Mouse (Mus musculus): Measurements from ENCODE around the gene Trip12. TPM values are rescaled to one million over a fixed set of nuclear protein-coding genes. Genes with fewer than 3 reads are reported as not detected.
A peak's percentile ranks its signal among the peaks of the same experiment; 100 is the strongest.

Trip12 gene
- polyA plus RNA-seq, 1 experiment from 2014 or later, result 21.2 TPM

GRCm38 (mm10) chr1:84872105-84872504 is 31.8 kb upstream of the Trip12 start:
- ATAC-seq (peak; percentile 79), DNase-seq (peak; percentile 29)
- Histone ChIP-seq H3K36me3 (replicated peaks; ENCODE audit: insufficient read depth, low read length) (no peaks in the 10 kb centered on the region), H3K27me3 (ENCODE audit: insufficient read depth, low read length) (no peaks in the 10 kb centered on the region), H3K4me1 (ENCODE audit: insufficient read depth) (peaks cover 3% of the 10 kb centered on the region; the same call in 1 of the 2 replicates), H3K9ac (replicated peaks) (no peak overlapping the region), H3K4me2 (ENCODE audit: low read depth, low read length) (0 out of 2 replicates have a peak overlapping the region, but pooled peaks have one; percentile 27), H3K27ac (ENCODE audit: low read depth) (peak overlapping the region; percentile 84), H3K4me3 (ENCODE audit: low read depth, low read length) (no peak overlapping the region), H3K9me3 (ENCODE audit: low read length) (no peaks in the 10 kb centered on the region)
- 55% methylated on average over 3 of the region's 3 CpGs for WGBS (ENCODE audit: insufficient replicate concordance)
- TF ChIP-seq CTCF (IDR thresholded peaks at IDR 0.05; ENCODE audit: low read depth) (no peak), EP300 (IDR thresholded peaks at IDR 0.05; ENCODE audit: low read depth) (no peak)

DNA sequence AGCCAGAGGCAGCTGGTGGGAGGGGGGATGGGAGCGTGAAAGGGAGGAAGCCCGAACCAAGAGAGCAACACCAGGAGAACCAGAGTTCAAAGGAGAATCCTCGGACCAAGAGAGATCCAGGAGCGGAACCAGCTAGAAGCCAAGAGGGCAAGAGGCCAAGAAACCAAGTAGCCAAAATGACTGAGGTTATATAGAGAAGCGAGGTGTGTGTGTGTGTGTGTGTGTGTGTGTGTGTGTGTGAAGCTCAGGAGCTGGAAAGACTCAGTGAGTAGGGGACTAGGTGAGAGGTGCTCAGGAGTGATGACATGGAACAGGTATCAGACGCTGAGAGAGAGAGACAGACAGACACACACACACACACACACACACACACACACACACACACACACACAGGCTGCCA is 30.8 kb upstream of the Trip12 start:
- H3K27me3 ChIP-seq (ENCODE audit: insufficient read depth, low read length), result no peaks in the 10 kb centered on the region
- ATAC-seq (peak; percentile 73), DNase-seq (peak; percentile 21)
- no peaks in the 10 kb centered on the region for H3K36me3 ChIP-seq (replicated peaks; ENCODE audit: insufficient read depth, low read length)
- peaks cover 3% of the 10 kb centered on the region; the same call in 1 of the 2 replicates for H3K4me1 ChIP-seq (ENCODE audit: insufficient read depth)
- H3K9me3 ChIP-seq (ENCODE audit: low read length), result no peaks in the 10 kb centered on the region
- TF ChIP-seq CTCF (IDR thresholded peaks at IDR 0.05; ENCODE audit: low read depth) (no peak), EP300 (IDR thresholded peaks at IDR 0.05; ENCODE audit: low read depth) (no peak)
- no peak overlapping the region for H3K9ac ChIP-seq (replicated peaks)
- H3K4me3 ChIP-seq (ENCODE audit: low read depth, low read length), result no peak overlapping the region
- WGBS (ENCODE audit: insufficient replicate concordance), result 55% methylated on average over 6 of the region's 6 CpGs
- no peak overlapping the region for H3K4me2 ChIP-seq (ENCODE audit: low read depth, low read length)
- peak overlapping the region; percentile 84 for H3K27ac ChIP-seq (ENCODE audit: low read depth)

DNA sequence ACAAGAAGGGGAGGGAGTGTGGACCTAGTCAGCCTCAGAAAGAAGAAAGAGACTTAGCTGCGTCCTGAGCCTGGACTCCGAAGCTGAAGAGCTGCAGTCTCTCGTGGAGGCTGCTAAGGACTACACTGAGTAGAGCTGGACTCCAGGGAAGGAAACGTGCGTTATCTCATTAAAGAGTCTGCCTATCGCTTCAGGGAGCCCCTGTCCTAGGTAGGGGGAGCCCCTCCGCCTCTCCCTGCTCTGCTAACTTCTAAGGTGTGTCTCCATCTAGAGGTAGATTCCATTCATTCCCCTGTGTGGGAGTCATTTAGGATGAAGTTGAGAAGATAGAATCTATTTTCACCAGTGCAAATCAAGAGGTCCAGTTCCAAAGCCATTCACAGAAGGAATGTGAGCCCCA is 29.2 kb upstream of the Trip12 start:
- H3K27me3 ChIP-seq (ENCODE audit: insufficient read depth, low read length), result no peaks in the 10 kb centered on the region
- H3K27ac ChIP-seq (ENCODE audit: low read depth), result no peak overlapping the region
- no peaks in the 10 kb centered on the region for H3K9me3 ChIP-seq (ENCODE audit: low read length)
- WGBS (ENCODE audit: insufficient replicate concordance), result 45% methylated on average over 7 of the region's 7 CpGs
- no peak overlapping the region for H3K9ac ChIP-seq (replicated peaks)
- ATAC-seq (no peak), DNase-seq (no peak)
- H3K4me2 ChIP-seq (ENCODE audit: low read depth, low read length), result no peak overlapping the region
- H3K4me3 ChIP-seq (ENCODE audit: low read depth, low read length), result no peak overlapping the region
- peaks cover 3% of the 10 kb centered on the region; the same call in 1 of the 2 replicates for H3K4me1 ChIP-seq (ENCODE audit: insufficient read depth)
- H3K36me3 ChIP-seq (replicated peaks; ENCODE audit: insufficient read depth, low read length), result no peaks in the 10 kb centered on the region
- TF ChIP-seq CTCF (IDR thresholded peaks at IDR 0.05; ENCODE audit: low read depth) (peak; percentile 21; the same call in 1 of the 2 replicates), EP300 (IDR thresholded peaks at IDR 0.05; ENCODE audit: low read depth) (no peak)

GRCm38 (mm10) chr1:84868841-84869240 is 28.5 kb upstream of the Trip12 start:
- H3K27me3 ChIP-seq (ENCODE audit: insufficient read depth, low read length), result no peaks in the 10 kb centered on the region
- no peaks in the 10 kb centered on the region for H3K36me3 ChIP-seq (replicated peaks; ENCODE audit: insufficient read depth, low read length)
- ATAC-seq (no peak), DNase-seq (no peak)
- H3K4me1 ChIP-seq (ENCODE audit: insufficient read depth), result peaks cover 3% of the 10 kb centered on the region; the same call in 1 of the 2 replicates
- TF ChIP-seq EP300 (IDR thresholded peaks at IDR 0.05; ENCODE audit: low read depth) (no peak), CTCF (IDR thresholded peaks at IDR 0.05; ENCODE audit: low read depth) (no peak)
- 55% methylated on average over 4 of the region's 4 CpGs for WGBS (ENCODE audit: insufficient replicate concordance)
- no peaks in the 10 kb centered on the region for H3K9me3 ChIP-seq (ENCODE audit: low read length)
- H3K9ac ChIP-seq (replicated peaks), result no peak overlapping the region
- H3K4me3 ChIP-seq (ENCODE audit: low read depth, low read length), result no peak overlapping the region
- no peak overlapping the region for H3K27ac ChIP-seq (ENCODE audit: low read depth)
- H3K4me2 ChIP-seq (ENCODE audit: low read depth, low read length), result no peak overlapping the region

DNA sequence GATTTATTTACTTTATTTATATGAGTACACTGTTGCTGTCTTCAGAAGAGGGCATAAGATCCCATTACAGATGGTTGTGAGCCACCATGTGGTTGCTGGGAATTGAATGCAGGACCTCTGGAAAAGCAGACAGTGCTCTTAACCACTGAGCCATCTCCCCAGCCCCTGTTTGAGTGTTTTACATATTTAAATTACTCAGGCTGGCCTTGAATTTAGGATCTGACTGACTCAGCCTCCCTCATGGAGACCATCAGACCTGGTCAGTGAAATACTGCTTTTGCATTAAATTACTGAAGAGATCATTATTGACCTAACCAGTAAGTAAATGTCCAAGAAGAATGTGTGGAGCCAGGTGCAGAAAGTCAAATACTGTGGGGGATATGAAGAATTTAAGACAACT is 28.0 kb upstream of the Trip12 start:
- Histone ChIP-seq H3K9me3 (ENCODE audit: low read length) (no peaks in the 10 kb centered on the region), H3K27me3 (ENCODE audit: insufficient read depth, low read length) (no peaks in the 10 kb centered on the region), H3K27ac (ENCODE audit: low read depth) (no peak overlapping the region), H3K36me3 (replicated peaks; ENCODE audit: insufficient read depth, low read length) (no peaks in the 10 kb centered on the region), H3K9ac (replicated peaks) (no peak overlapping the region), H3K4me1 (ENCODE audit: insufficient read depth) (peaks cover 3% of the 10 kb centered on the region; the same call in 1 of the 2 replicates), H3K4me2 (ENCODE audit: low read depth, low read length) (no peak overlapping the region), H3K4me3 (ENCODE audit: low read depth, low read length) (no peak overlapping the region)
- DNase-seq (no peak), ATAC-seq (no peak)
- TF ChIP-seq CTCF (IDR thresholded peaks at IDR 0.05; ENCODE audit: low read depth) (no peak), EP300 (IDR thresholded peaks at IDR 0.05; ENCODE audit: low read depth) (no peak)

DNA sequence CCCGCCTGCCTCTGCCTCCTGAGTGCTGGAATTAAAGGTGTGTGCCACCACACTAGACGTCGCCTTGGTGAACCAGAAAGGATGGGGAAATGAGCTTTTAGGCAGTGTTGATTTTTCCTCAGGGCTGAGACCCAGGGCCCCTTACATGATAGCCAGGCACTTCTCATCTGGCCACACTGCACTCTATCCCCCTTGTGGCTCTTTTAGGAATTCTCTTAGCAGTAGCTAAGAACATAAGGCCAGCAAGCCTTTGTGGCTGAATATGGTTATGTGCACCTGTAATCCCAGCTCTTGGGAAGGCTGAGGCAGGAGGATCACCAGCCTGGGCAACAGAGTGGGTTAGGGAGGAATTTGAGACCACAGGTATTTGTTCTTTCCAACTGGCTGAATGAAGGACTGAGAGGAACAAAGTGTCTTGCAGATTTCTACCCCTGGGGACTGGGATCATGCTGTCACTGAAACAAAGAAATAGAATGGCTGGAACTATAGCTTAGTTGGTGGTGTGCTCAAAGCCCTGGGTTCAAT is 26.5 kb upstream of the Trip12 start:
- Histone ChIP-seq H3K4me2 (ENCODE audit: low read depth, low read length) (no peak overlapping the region), H3K36me3 (replicated peaks; ENCODE audit: insufficient read depth, low read length) (no peaks in the 10 kb centered on the region), H3K4me1 (ENCODE audit: insufficient read depth) (peaks cover 3% of the 10 kb centered on the region; the same call in 1 of the 2 replicates), H3K27ac (ENCODE audit: low read depth) (no peak overlapping the region), H3K4me3 (ENCODE audit: low read depth, low read length) (no peak overlapping the region), H3K9me3 (ENCODE audit: low read length) (no peaks in the 10 kb centered on the region), H3K9ac (replicated peaks) (no peak overlapping the region), H3K27me3 (ENCODE audit: insufficient read depth, low read length) (no peaks in the 10 kb centered on the region)
- ATAC-seq (no peak), DNase-seq (no peak)
- WGBS (ENCODE audit: insufficient replicate concordance), result 92% methylated on average over 3 of the region's 3 CpGs
- TF ChIP-seq CTCF (IDR thresholded peaks at IDR 0.05; ENCODE audit: low read depth) (no peak; the same call in 1 of the 2 replicates), EP300 (IDR thresholded peaks at IDR 0.05; ENCODE audit: low read depth) (no peak)
